Mouse (Mus musculus) liver, embryonic 13.5 days (tissue): ENCODE data around the gene Men1. TPM values are rescaled to one million over a fixed set of nuclear protein-coding genes. Genes with fewer than 3 reads are reported as not detected.
A peak's percentile ranks its signal among the peaks of the same experiment; 100 is the strongest.
"Not testable (repeated sequence)": the region's sequence is repeated elsewhere in the genome, so short reads cannot be mapped to it uniquely, and the experiment has no call there.

Experiments used
- ATAC-seq: fragments of 200-750 bp; cut with Nextera tagmentation; 2 replicates; pipeline ENCODE4 v1.8.0; 2017; ENCODE audit warnings: low read depth, mild to moderate bottlenecking, moderate number of reproducible peaks, moderate library complexity
- DNase-seq: peaks from one replicate; pipeline ENCODE4 v3.0.0; 2022
- H3K27ac ChIP-seq: fragments of 300-500 bp; sonication (generic); 2 replicates; pipeline ENCODE4 v1.5.1; 2015; ENCODE audit warnings: moderate library complexity, mild to moderate bottlenecking, inconsistent platforms
- H3K27me3 ChIP-seq: fragments of 300-500 bp; sonication (generic); 2 replicates; pipeline ENCODE4 v1.6.1; 2015; ENCODE audit warnings: mild to moderate bottlenecking, inconsistent platforms
- H3K36me3 ChIP-seq: fragments of 300-500 bp; sonication (generic); 2 replicates; pipeline ENCODE4 v1.6.1; 2015; ENCODE audit warnings: mild to moderate bottlenecking, inconsistent platforms
- H3K4me1 ChIP-seq: fragments of 300-500 bp; sonication (generic); replicated peaks from 2 replicates; pipeline ENCODE4 v1.6.1; 2015; ENCODE audit warnings: inconsistent platforms
- H3K4me2 ChIP-seq: fragments of 300-500 bp; sonication (generic); 2 replicates; pipeline ENCODE4 v1.6.1; 2015; ENCODE audit warnings: inconsistent platforms, mild to moderate bottlenecking, moderate library complexity
- H3K4me3 ChIP-seq: fragments of 300-500 bp; sonication (generic); replicated peaks from 2 replicates; pipeline ENCODE4 v1.5.1; 2015; ENCODE audit warnings: mild to moderate bottlenecking, inconsistent platforms
- H3K9ac ChIP-seq: fragments of 300-500 bp; sonication (generic); 2 replicates; pipeline ENCODE4 v1.6.1; 2015; ENCODE audit warnings: mild to moderate bottlenecking, inconsistent platforms
- H3K9me3 ChIP-seq: fragments of 300-500 bp; sonication (generic); replicated peaks from 2 replicates; pipeline ENCODE4 v1.6.1; 2016; ENCODE audit warnings: inconsistent platforms
- WGBS: fragments of 180-500 bp; shearing (Covaris S2); methylation state at CpG from one replicate; pipeline ENCODE4 v1.1.7; 2015; ENCODE audit not compliant: insufficient replicate concordance; 5-methylcytosine and 5-hydroxymethylcytosine counted together
- polyA plus RNA-seq: library from polyadenylated mRNA; unstranded; fragments of >200 nt; fragmentation: Nextera tagmentation; extraction: Ambion mirVana; gene quantifications from 2 replicates; pipeline ENCODE4 v1.2.1, GENCODE M21; 2015

The Men1 gene
- polyA plus RNA-seq, result 26.3 and 29.9 TPM in 2 replicates

GRCm38 (mm10) chr19:6334673-6335457 lies at the start of gene Men1:
Gene Men1, plus strand, starts transcription at chr19:6334979.
- H3K4me2 ChIP-seq, result peak within 1 kb of the TSS; percentile 98
- WGBS, result under 1% methylated on average over 43 of the region's 43 CpGs
- peak; percentile 88 for ATAC-seq

DNA sequence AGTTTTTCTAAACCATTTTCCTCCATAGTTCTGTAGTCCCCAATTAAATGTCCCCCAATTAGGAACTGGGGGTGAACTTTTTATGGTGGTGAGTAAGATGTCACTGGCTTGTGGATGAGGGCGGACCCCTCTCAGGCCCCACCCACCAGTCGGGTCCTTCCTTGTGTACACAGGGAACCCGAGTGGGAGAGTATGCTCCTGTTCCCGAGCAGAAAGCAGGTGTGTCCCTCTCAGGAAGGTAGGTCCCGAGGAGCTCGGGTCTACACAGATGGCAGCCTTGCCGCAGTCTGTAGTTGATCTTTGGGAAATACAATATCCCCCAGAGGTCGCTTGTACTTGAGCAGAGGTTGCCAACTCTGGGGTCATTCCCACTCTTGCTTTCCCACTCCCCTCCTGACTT lies 49.6 kb upstream of the Men1 start:
- Histone ChIP-seq H3K4me1 (peaks cover 100% of the 10 kb centered on the region), H3K36me3 (peaks cover 85% of the 10 kb centered on the region), H3K9ac (peak overlapping the region; percentile 95), H3K4me3 (peak overlapping the region; percentile 35), H3K27me3 (no peaks in the 10 kb centered on the region), H3K9me3 (no peaks in the 10 kb centered on the region), H3K4me2 (peak overlapping the region; percentile 66), H3K27ac (peak overlapping the region; percentile 98)
- WGBS, result 15% methylated on average over 8 of the region's 8 CpGs
- ATAC-seq, result 0 out of 2 replicates have a peak, but pooled peaks have one; percentile 14
- DNase-seq, result peak; percentile 53

More at GRCm38 (mm10) chr19:6334673-6335457, at the start of gene Men1:
- H3K9me3 ChIP-seq, result no peaks in the 10 kb centered on the region
- H3K27ac ChIP-seq, result peak within 1 kb of the TSS; percentile 79
- H3K9ac ChIP-seq, result peak within 1 kb of the TSS; percentile 92
- DNase-seq, result peak; percentile 88
- H3K4me3 ChIP-seq, result peak within 1 kb of the TSS; percentile 83
- no peaks in the 10 kb centered on the region for H3K27me3 ChIP-seq
- H3K4me1 ChIP-seq, result peaks cover 62% of the 10 kb centered on the region
- H3K36me3 ChIP-seq, result peaks cover 33% of the 10 kb centered on the region

GRCm38 (mm10) chr19:6285632-6286433 lies 48.9 kb upstream of the Men1 start:
- peak overlapping the region; percentile 35 for H3K4me3 ChIP-seq
- no peaks in the 10 kb centered on the region for H3K27me3 ChIP-seq
- H3K27ac ChIP-seq, result peak overlapping the region; percentile 98
- peaks cover 100% of the 10 kb centered on the region for H3K4me1 ChIP-seq
- H3K4me2 ChIP-seq, result peak overlapping the region; percentile 66
- DNase-seq, result peak; percentile 63
- no peaks in the 10 kb centered on the region for H3K9me3 ChIP-seq
- peak; percentile 64 for ATAC-seq
- peak overlapping the region; percentile 95 for H3K9ac ChIP-seq
- WGBS, result 22% methylated on average over 7 of the region's 7 CpGs
- H3K36me3 ChIP-seq, result peaks cover 82% of the 10 kb centered on the region

DNA sequence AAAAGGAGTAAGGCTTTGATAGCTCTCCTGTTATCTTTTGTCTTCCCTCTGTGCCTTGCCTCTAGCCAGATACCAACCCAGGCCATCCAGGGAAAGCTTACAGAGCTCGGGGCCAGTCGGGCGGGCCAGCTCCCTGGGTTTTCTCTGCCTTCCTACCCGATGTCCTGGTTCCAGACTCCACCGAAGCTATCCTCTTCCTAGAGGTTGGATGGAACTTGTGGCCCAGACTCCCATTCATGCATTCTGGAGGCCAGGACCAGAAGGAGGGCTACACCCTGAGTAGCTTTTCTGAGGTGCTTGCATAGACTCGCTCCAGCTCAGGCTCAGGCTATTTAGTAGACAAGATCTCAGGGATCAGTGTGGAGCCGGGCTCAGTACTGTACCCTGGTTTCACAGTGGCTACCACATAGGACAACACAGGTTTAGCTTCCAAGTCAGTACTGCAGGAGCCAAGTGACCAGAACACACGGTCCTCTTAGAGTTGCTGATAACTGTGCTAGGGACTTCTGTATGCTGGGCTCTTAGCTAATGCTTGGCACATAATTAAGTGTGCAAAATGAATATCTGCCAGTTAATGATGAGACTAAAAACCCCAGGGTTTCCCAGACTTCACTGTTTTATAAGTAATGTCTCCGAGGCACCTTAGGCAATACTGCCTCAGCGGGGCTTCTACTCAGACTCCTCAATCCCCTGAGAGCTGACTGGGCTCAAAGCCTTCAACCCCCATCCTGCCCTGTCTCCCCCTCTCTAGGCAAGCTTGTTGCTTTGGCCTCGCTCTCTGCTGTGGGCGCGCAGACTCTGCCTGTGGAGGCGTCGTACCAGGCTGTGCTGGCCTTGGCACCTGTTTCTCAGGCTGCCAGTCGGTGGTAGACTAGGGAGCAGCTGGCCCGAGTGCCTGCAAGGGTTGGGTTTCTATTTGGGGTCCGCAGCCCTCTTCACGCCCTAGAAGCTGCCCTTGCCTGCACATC lies 48.1 kb upstream of the Men1 start:
- Histone ChIP-seq H3K4me2 (peak overlapping the region; percentile 66), H3K9ac (peak overlapping the region; percentile 95), H3K4me3 (peak overlapping the region; percentile 35; the same call in 1 of the 2 replicates), H3K27me3 (no peaks in the 10 kb centered on the region), H3K9me3 (no peaks in the 10 kb centered on the region), H3K36me3 (peaks cover 82% of the 10 kb centered on the region), H3K4me1 (peaks cover 100% of the 10 kb centered on the region), H3K27ac (peak overlapping the region; percentile 98)
- DNase-seq (peak; percentile 57), ATAC-seq (peak; percentile 39)
- 66% methylated on average over 19 of the region's 19 CpGs for WGBS

DNA sequence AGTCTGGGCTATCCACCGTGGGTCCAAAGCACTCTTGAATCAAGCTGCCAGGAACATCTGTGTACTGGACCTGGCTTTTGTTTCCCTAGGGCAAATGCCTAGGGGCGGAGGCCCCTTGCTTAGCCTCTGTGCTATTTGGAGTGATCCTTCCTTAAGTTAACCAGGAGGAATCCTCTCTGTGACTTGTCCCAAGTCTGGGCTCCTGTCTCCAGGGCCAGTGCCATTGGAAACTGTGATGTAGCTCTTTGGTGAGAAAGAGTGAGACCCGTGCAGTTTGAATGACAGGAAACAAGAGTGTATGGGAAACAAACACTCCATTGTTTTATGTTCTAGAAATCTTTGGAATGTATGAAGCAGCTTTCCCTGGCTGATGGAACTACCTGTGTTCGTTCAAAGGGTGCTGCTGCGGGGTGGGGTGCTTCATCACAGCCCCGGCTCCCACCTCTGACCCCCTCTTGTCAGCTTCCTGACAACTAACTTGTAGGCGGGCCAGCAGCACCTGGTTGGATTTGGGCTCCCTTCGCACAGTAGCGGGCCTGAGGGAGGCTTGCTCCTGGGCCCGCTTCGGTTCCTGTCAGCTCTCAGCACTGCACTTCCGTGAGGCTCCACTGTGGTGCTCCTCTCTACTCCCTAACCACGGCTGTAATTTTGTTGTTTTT lies 46.4 kb upstream of the Men1 start:
- DNase-seq (no peak), ATAC-seq (no peak)
- Histone ChIP-seq H3K4me2 (0 out of 2 replicates have a peak overlapping the region, but pooled peaks have one; percentile 1), H3K4me1 (peaks cover 95% of the 10 kb centered on the region), H3K27ac (peak overlapping the region; percentile 98), H3K36me3 (peaks cover 74% of the 10 kb centered on the region), H3K4me3 (no peak overlapping the region), H3K9me3 (no peaks in the 10 kb centered on the region), H3K27me3 (no peaks in the 10 kb centered on the region), H3K9ac (peak overlapping the region; percentile 39)
- 69% methylated on average over 13 of the region's 13 CpGs for WGBS

DNA sequence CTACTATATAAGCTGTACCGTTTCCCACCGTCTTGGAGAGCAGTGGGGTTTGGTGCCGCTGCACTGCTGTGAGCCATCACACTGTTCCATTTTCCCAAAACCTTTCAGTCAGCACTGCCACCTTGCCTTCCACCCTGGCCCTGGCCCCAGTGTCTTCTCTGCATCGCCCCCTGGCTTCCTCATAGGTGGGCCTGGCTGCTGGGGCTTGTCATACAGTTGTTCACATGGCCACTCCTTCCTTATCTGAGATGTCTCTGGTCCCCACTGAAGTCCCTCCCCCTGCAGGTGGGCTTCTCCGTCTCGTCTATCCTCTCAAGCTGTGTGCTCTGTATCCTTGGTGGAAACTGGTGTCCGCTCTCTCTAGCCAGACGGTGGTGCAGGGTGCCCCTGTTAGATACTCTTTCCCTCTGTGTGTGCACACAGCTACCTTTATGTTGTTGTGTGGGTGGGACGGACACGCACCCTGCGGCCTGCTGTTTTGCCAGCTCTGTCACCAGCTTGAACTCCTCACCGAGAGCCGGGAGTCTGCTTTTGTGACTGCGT lies 45.0 kb upstream of the Men1 start:
- Histone ChIP-seq H3K9ac (peak overlapping the region; percentile 14; the same call in 1 of the 2 replicates), H3K36me3 (peaks cover 82% of the 10 kb centered on the region), H3K4me3 (no peak overlapping the region), H3K9me3 (no peaks in the 10 kb centered on the region), H3K27ac (peak overlapping the region; percentile 37), H3K27me3 (no peaks in the 10 kb centered on the region), H3K4me1 (peaks cover 86% of the 10 kb centered on the region), H3K4me2 (no peak overlapping the region; the same call in 1 of the 2 replicates)
- ATAC-seq (no peak), DNase-seq (no peak)
- WGBS, result 75% methylated on average over 14 of the region's 14 CpGs

DNA sequence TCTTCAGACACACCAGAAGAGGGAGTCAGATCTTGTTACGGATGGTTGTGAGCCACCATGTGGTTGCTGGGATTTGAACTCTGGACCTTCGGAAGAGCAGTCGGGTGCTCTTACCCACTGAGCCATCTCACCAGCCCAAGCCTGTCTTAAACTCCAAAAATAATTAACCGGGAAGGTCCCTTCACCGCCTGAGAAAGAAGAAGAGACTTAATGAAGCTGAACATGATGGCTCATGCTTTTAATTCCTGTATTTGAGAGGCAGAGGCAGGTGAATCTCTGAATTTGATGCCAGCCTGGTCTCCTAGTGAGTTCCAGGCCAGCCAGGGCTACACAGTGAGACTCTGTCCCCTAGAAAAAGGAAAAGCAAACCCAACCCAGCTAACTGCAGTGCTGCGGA lies 44.1 kb upstream of the Men1 start:
- Histone ChIP-seq H3K4me3 (0 out of 2 replicates have a peak overlapping the region, but pooled peaks have one; percentile 18), H3K4me2 (peak overlapping the region; percentile 48), H3K36me3 (peaks cover 85% of the 10 kb centered on the region), H3K4me1 (peaks cover 86% of the 10 kb centered on the region), H3K27ac (peak overlapping the region; percentile 93), H3K9ac (peak overlapping the region; percentile 72; the same call in 1 of the 2 replicates)
- 72% methylated on average over 5 of the region's 6 CpGs for WGBS
- not testable (repeated sequence) for ATAC-seq, H3K9me3 ChIP-seq, DNase-seq, H3K27me3 ChIP-seq

GRCm38 (mm10) chr19:6291117-6291781 lies 43.5 kb upstream of the Men1 start:
- peak overlapping the region; percentile 18 for H3K4me3 ChIP-seq
- H3K9ac ChIP-seq, result peak overlapping the region; percentile 72
- H3K36me3 ChIP-seq, result peaks cover 85% of the 10 kb centered on the region
- WGBS, result 31% methylated on average over 10 of the region's 10 CpGs
- H3K27ac ChIP-seq, result peak overlapping the region; percentile 93
- ATAC-seq (peak; percentile 71), DNase-seq (peak; percentile 61)
- H3K4me2 ChIP-seq, result peak overlapping the region; percentile 48
- no peaks in the 10 kb centered on the region for H3K27me3 ChIP-seq
- H3K4me1 ChIP-seq, result peaks cover 86% of the 10 kb centered on the region
- no peaks in the 10 kb centered on the region for H3K9me3 ChIP-seq

- Histone ChIP-seq H3K27me3 (no peaks in the 10 kb centered on the region), H3K4me3 (no peak overlapping the region), H3K36me3 (peaks cover 85% of the 10 kb centered on the region), H3K4me2 (no peak overlapping the region), H3K4me1 (peaks cover 86% of the 10 kb centered on the region), H3K9me3 (no peaks in the 10 kb centered on the region), H3K27ac (peak overlapping the region; percentile 93), H3K9ac (peak overlapping the region; percentile 72; the same call in 1 of the 2 replicates)
- 90% methylated on average over 5 of the region's 5 CpGs for WGBS
- ATAC-seq (no peak), DNase-seq (no peak)
These were observed 42.5 kb upstream of the Men1 start for GRCm38 (mm10) chr19:6292262-6292661.
